Mouse (Mus musculus): ENCODE results near the gene Pgd. TPM values are rescaled to one million over a fixed set of nuclear protein-coding genes. Genes with fewer than 3 reads are reported as not detected.

Pgd gene
- 249 and 299 TPM in 2 replicates for polyA plus RNA-seq (2012)

GRCm38 (mm10) chr4:149166215-149166946 lies at the start of gene Pgd:
Gene Pgd (minus strand): TSS chr4:149166771.

GRCm38 (mm10) chr4:149136982-149137770 lies 29.4 kb downstream of the Pgd start, which contains the start of gene Cenps:
Gene Cenps (minus strand): TSS chr4:149137629.

GRCm38 (mm10) chr4:149126663-149127062 lies 39.9 kb downstream of the Pgd start, which contains the start of gene Cort:
Gene Cort (minus strand): TSS chr4:149126763.

GRCm38 (mm10) chr4:149103875-149104561 lies 62.6 kb downstream of the Pgd start, which contains the start of gene Dffa:
Gene Dffa (plus strand): TSS chr4:149104146.

Other genes with a start within 250 kb of the Pgd start
- gene Pex14, start 66.9 kb downstream of the Pgd start, polyA plus RNA-seq (2012), result 44.5 and 45.9 TPM in 2 replicates
- gene Dffa, start 62.6 kb downstream of the Pgd start, polyA plus RNA-seq (2012), result 13.7 and 14.2 TPM in 2 replicates
- gene Cort, start 40.0 kb downstream of the Pgd start, polyA plus RNA-seq (2012), result 1.9 and 2.0 TPM in 2 replicates
- gene Cenps, start 29.1 kb downstream of the Pgd start, polyA plus RNA-seq (2012), result 29.0 and 29.7 TPM in 2 replicates
- gene Kif1b, start 140.9 kb upstream of the Pgd start, polyA plus RNA-seq (2012), result 1.5 and 1.8 TPM in 2 replicates

Measured in megakaryocyte-erythroid progenitor cell, adult 5 weeks (primary cell).